Mouse (Mus musculus) heart, embryonic 12.5 days (tissue): ENCODE measurements at regions not wholly inside any gene's neighbourhood (a gene's known extent, or its start where the extent isn't known, plus 50 kb on each side); places are given as distances from the start of the nearest gene placed in this dataset.
A peak's percentile ranks its signal among the peaks of the same experiment; 100 is the strongest.

Source experiments
- ATAC-seq: fragments of 200-750 bp; cut with Nextera tagmentation; 2 replicates; pipeline ENCODE4 v1.8.0; 2017; ENCODE audit warnings: moderate TSS enrichment, moderate library complexity; ENCODE audit not compliant: insufficient number of reproducible peaks, low FRiP score
- H3K27ac ChIP-seq: fragments of 300-500 bp; sonication (generic); 2 replicates; pipeline ENCODE4 v1.5.1; 2016; ENCODE audit warnings: mild to moderate bottlenecking, moderate library complexity; ENCODE audit not compliant: poor library complexity, severe bottlenecking
- H3K27me3 ChIP-seq: fragments of 300-500 bp; sonication (generic); replicated peaks from 2 replicates; pipeline ENCODE4 v1.6.1; 2016; ENCODE audit warnings: mild to moderate bottlenecking, moderate library complexity
- H3K36me3 ChIP-seq: fragments of 300-500 bp; sonication (generic); 2 replicates; pipeline ENCODE4 v1.6.1; 2016; ENCODE audit warnings: mild to moderate bottlenecking, moderate library complexity
- H3K4me1 ChIP-seq: fragments of 300-500 bp; sonication (generic); replicated peaks from 2 replicates; pipeline ENCODE4 v1.6.1; 2016; ENCODE audit warnings: mild to moderate bottlenecking
- H3K4me2 ChIP-seq: fragments of 300-500 bp; sonication (generic); 2 replicates; pipeline ENCODE4 v1.6.1; 2016; ENCODE audit warnings: mild to moderate bottlenecking, moderate library complexity
- H3K4me3 ChIP-seq: fragments of 300-500 bp; sonication (generic); 2 replicates; pipeline ENCODE4 v1.5.1; 2016; ENCODE audit warnings: mild to moderate bottlenecking
- H3K9ac ChIP-seq: fragments of 300-500 bp; sonication (generic); 2 replicates; pipeline ENCODE4 v1.6.1; 2016; ENCODE audit warnings: mild to moderate bottlenecking, moderate library complexity
- H3K9me3 ChIP-seq: fragments of 300-500 bp; sonication (generic); replicated peaks from 2 replicates; pipeline ENCODE4 v1.6.1; 2016; ENCODE audit warnings: mild to moderate bottlenecking, moderate library complexity
- WGBS: fragments of 180-500 bp; shearing (Covaris S2); methylation state at CpG from one replicate; pipeline ENCODE4 v1.1.7; 2016; 5-methylcytosine and 5-hydroxymethylcytosine counted together

- Histone ChIP-seq H3K9ac (no peak overlapping the region), H3K4me1 (no peaks in the 10 kb centered on the region), H3K4me2 (no peak overlapping the region), H3K36me3 (no peaks in the 10 kb centered on the region), H3K27ac (no peak overlapping the region), H3K4me3 (no peak overlapping the region), H3K27me3 (no peaks in the 10 kb centered on the region), H3K9me3 (no peaks in the 10 kb centered on the region)
- ATAC-seq, result no peak
- 65% methylated on average over 4 of the region's 4 CpGs for WGBS
Observed at GRCm38 (mm10) chr8:102414931-102415330, 370.5 kb downstream of the Cdh11 start.

GRCm38 (mm10) chr8:102413446-102413845 lies 372.0 kb downstream of the Cdh11 start:
- H3K36me3 ChIP-seq, result no peaks in the 10 kb centered on the region
- 82% methylated on average over 5 of the region's 5 CpGs for WGBS
- H3K9ac ChIP-seq, result no peak overlapping the region
- H3K4me3 ChIP-seq, result no peak overlapping the region
- no peaks in the 10 kb centered on the region for H3K4me1 ChIP-seq
- H3K27me3 ChIP-seq, result no peaks in the 10 kb centered on the region
- no peak overlapping the region for H3K4me2 ChIP-seq
- H3K9me3 ChIP-seq, result no peaks in the 10 kb centered on the region
- H3K27ac ChIP-seq, result no peak overlapping the region
- ATAC-seq, result no peak

DNA sequence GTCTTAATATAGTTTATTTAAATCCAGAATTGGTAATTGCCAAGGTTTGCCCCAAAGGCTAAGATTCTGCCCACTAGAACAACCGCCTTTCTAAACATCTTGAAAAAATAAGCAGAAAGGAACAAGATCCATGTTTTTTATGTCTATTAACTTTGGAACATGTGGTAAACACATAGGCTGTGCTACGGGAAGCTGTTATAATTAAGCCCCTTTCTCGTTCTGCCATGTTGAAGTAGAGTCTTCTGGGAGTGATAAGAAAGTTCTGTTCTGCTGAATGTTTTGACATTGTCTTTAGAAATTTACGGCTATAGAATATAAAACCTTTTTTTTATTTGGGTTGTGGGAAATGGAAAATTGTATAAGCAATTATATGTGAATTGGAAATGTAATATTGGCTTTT lies 397.9 kb downstream of the Cdh11 start:
- H3K9me3 ChIP-seq, result 0 out of 2 replicates have a peak, but pooled peaks cover 5% of the 10 kb centered on the region
- ATAC-seq, result no peak
- H3K4me2 ChIP-seq, result no peak overlapping the region
- H3K27ac ChIP-seq, result no peak overlapping the region
- no peak overlapping the region for H3K9ac ChIP-seq
- no peaks in the 10 kb centered on the region for H3K4me1 ChIP-seq
- H3K27me3 ChIP-seq, result no peaks in the 10 kb centered on the region
- H3K4me3 ChIP-seq, result no peak overlapping the region
- no peaks in the 10 kb centered on the region for H3K36me3 ChIP-seq
- WGBS, result 76% methylated on average over 4 of the region's 4 CpGs

DNA sequence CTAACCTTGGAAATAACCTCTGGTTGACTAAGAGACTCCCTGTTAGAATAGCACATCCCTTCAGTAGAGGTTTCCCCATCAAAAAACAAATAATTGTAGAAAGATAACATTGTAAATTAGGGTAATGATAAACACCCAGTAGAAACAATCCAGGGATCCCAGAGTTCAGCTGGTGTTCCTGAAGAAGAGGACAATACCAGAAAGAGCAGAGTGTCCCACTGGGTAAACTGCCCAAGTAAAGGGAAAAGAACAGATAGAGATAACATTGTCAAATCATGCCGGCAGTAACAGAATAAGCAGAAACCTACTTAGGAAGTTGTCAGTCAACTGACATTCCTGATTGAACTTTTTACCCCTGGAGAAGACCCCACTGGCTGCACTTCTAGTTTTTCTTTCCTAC lies 440.1 kb downstream of the Cdh11 start:
- no peaks in the 10 kb centered on the region for H3K27me3 ChIP-seq
- no peak overlapping the region for H3K9ac ChIP-seq
- WGBS, result 5% methylated on average over 1 of the region's 1 CpGs
- H3K27ac ChIP-seq, result no peak overlapping the region
- no peaks in the 10 kb centered on the region for H3K4me1 ChIP-seq
- no peak overlapping the region for H3K4me2 ChIP-seq
- no peak overlapping the region for H3K4me3 ChIP-seq
- H3K36me3 ChIP-seq, result no peaks in the 10 kb centered on the region
- no peaks in the 10 kb centered on the region for H3K9me3 ChIP-seq
- ATAC-seq, result peak; percentile 61

GRCm38 (mm10) chr8:102332511-102332910 lies 452.9 kb downstream of the Cdh11 start:
- Histone ChIP-seq H3K9ac (no peak overlapping the region), H3K36me3 (no peaks in the 10 kb centered on the region), H3K4me2 (no peak overlapping the region), H3K9me3 (no peaks in the 10 kb centered on the region), H3K4me1 (no peaks in the 10 kb centered on the region), H3K27me3 (no peaks in the 10 kb centered on the region), H3K4me3 (no peak overlapping the region), H3K27ac (no peak overlapping the region)
- 64% methylated on average over 5 of the region's 5 CpGs for WGBS
- no peak for ATAC-seq

GRCm38 (mm10) chr8:102331151-102331550 lies 454.3 kb downstream of the Cdh11 start:
- Histone ChIP-seq H3K4me3 (no peak overlapping the region), H3K4me1 (no peaks in the 10 kb centered on the region), H3K36me3 (no peaks in the 10 kb centered on the region), H3K9me3 (no peaks in the 10 kb centered on the region), H3K27me3 (no peaks in the 10 kb centered on the region), H3K27ac (no peak overlapping the region), H3K9ac (no peak overlapping the region), H3K4me2 (no peak overlapping the region)
- no peak for ATAC-seq
- WGBS, result 80% methylated on average over 4 of the region's 4 CpGs

- Histone ChIP-seq H3K36me3 (no peaks in the 10 kb centered on the region), H3K4me1 (no peaks in the 10 kb centered on the region), H3K27me3 (no peaks in the 10 kb centered on the region), H3K4me2 (no peak overlapping the region), H3K4me3 (no peak overlapping the region), H3K27ac (no peak overlapping the region), H3K9me3 (no peaks in the 10 kb centered on the region), H3K9ac (no peak overlapping the region)
- WGBS, result 74% methylated on average over 1 of the region's 1 CpGs
- no peak for ATAC-seq
Observed at GRCm38 (mm10) chr8:102329955-102330354, 455.5 kb downstream of the Cdh11 start.
